ENCODE assay signal across 8 mouse cellular contexts in the genomic region with DNA sequence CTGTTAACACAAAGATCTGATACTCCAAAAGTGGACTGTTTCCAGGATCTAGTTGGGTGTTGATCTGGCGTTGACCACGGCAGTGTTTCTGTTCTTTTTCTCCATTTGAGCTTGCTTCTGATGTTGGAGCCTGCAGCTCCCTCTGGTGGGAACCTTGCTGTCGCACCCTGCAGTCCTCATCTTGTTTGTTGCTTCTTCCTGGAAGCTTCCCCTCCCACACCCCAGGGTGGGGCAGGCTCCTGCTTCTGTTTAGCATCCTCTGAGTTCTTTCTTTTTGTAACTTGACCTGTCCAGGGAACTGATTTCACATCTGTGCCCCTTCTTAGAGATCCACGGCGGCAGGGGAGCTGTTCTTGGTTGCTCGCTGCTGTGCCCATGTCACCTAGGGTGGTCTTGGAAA. TPM values are rescaled to one million over a fixed set of nuclear protein-coding genes. Genes with fewer than 3 reads are reported as not detected.
DNase-seq lines count a peak whose midpoint lies in the region; ATAC-seq and TF ChIP-seq lines count a peak whose summit lies in the region.

No protein-coding gene starts in this region.

- H3K9ac ChIP-seq in midbrain, postnatal 0 days (replicated peaks; ENCODE audit: low read length, poor library complexity, severe bottlenecking): no peak overlapping the region
- no peak overlapping the region for H3K9ac ChIP-seq in midbrain, embryonic 11.5 days (ENCODE audit: low read length)
- no peak overlapping the region for H3K9ac ChIP-seq in kidney, embryonic 15.5 days
- H3K9ac ChIP-seq in liver, adult 2 months (ENCODE audit: low read depth, low read length): no peak overlapping the region

- H3K4me1 ChIP-seq in midbrain, postnatal 0 days (ENCODE audit: insufficient read depth, low read length): no peaks in the 10 kb centered on the region
- no peaks in the 10 kb centered on the region for H3K4me1 ChIP-seq in midbrain, embryonic 11.5 days (ENCODE audit: control insufficient read depth, insufficient read depth, low read length)
- peaks cover 5% of the 10 kb centered on the region; the same call in 1 of the 2 replicates for H3K4me1 ChIP-seq in embryonic fibroblast, embryonic 13.5 days (ENCODE audit: control insufficient read depth, insufficient read depth, low read length)
- H3K4me1 ChIP-seq in kidney, embryonic 15.5 days: no peaks in the 10 kb centered on the region
- H3K4me1 ChIP-seq in liver, adult 2 months (ENCODE audit: control insufficient read depth, insufficient read depth, low read length): no peaks in the 10 kb centered on the region

- WGBS in midbrain, postnatal 0 days: 31% methylated on average over 6 of the region's 6 CpGs
- 33% methylated on average over 6 of the region's 6 CpGs for WGBS in midbrain, embryonic 11.5 days
- 20% methylated on average over 6 of the region's 6 CpGs for WGBS in kidney, embryonic 15.5 days
- WGBS in liver, adult 2 months: 24% methylated on average over 6 of the region's 6 CpGs

- H3K4me2 ChIP-seq in midbrain, postnatal 0 days (ENCODE audit: low read depth, low read length, poor library complexity, severe bottlenecking): no peak overlapping the region
- no peak overlapping the region for H3K4me2 ChIP-seq in midbrain, embryonic 11.5 days
- H3K4me2 ChIP-seq in kidney, embryonic 15.5 days: no peak overlapping the region

- peak; percentile 73 for TF ChIP-seq CTCF in midbrain, postnatal 0 days (IDR thresholded peaks at IDR 0.05)
- TF ChIP-seq CTCF in embryonic fibroblast, embryonic 13.5 days (IDR thresholded peaks at IDR 0.05; ENCODE audit: borderline replicate concordance, insufficient read depth, low read length): peak; percentile 56; the same call in 1 of the 2 replicates
- peak; percentile 82 for TF ChIP-seq CTCF in liver, adult 2 months (IDR thresholded peaks at IDR 0.05; ENCODE audit: low read depth, low read length)

- H3K27me3 ChIP-seq in midbrain, postnatal 0 days (ENCODE audit: insufficient read depth, low read length): no peaks in the 10 kb centered on the region
- H3K27me3 ChIP-seq in midbrain, embryonic 11.5 days (ENCODE audit: control insufficient read depth, insufficient read depth, low read length): no peaks in the 10 kb centered on the region
- H3K27me3 ChIP-seq in kidney, embryonic 15.5 days: no peaks in the 10 kb centered on the region
- no peaks in the 10 kb centered on the region for H3K27me3 ChIP-seq in liver, adult 2 months (ENCODE audit: control insufficient read depth, insufficient read depth, low read length)

- no peak overlapping the region for H3K27ac ChIP-seq in midbrain, postnatal 0 days (ENCODE audit: low read depth, low read length)
- H3K27ac ChIP-seq in midbrain, embryonic 11.5 days (ENCODE audit: low read depth, low read length): no peak overlapping the region
- H3K27ac ChIP-seq in embryonic fibroblast, embryonic 13.5 days (ENCODE audit: insufficient read depth, low read length): no peak overlapping the region
- no peak overlapping the region for H3K27ac ChIP-seq in kidney, embryonic 15.5 days
- no peak overlapping the region for H3K27ac ChIP-seq in liver, adult 2 months (replicated peaks; ENCODE audit: insufficient read depth, low read depth, low read length)

- H3K9me3 ChIP-seq in midbrain, postnatal 0 days (ENCODE audit: low read length): no peaks in the 10 kb centered on the region
- no peaks in the 10 kb centered on the region for H3K9me3 ChIP-seq in midbrain, embryonic 11.5 days (ENCODE audit: control insufficient read depth, low read length)
- H3K9me3 ChIP-seq in kidney, embryonic 15.5 days (replicated peaks): 0 out of 2 replicates have a peak, but pooled peaks cover 4% of the 10 kb centered on the region

- no peak for TF ChIP-seq POLR2A in embryonic fibroblast, embryonic 13.5 days (IDR thresholded peaks at IDR 0.05; ENCODE audit: low read depth, low read length)
- TF ChIP-seq POLR2A in liver, adult 2 months (IDR thresholded peaks at IDR 0.05; ENCODE audit: extremely low read depth, insufficient read depth, low read length): no peak

- no peaks in the 10 kb centered on the region for H3K79me2 ChIP-seq in liver, adult 2 months (ENCODE audit: control insufficient read depth, insufficient read depth, low read length)

- H3K4me3 ChIP-seq in midbrain, postnatal 0 days (ENCODE audit: low read depth, low read length): no peak overlapping the region
- H3K4me3 ChIP-seq in midbrain, embryonic 11.5 days (ENCODE audit: low read depth, low read length): no peak overlapping the region
- no peak overlapping the region for H3K4me3 ChIP-seq in embryonic fibroblast, embryonic 13.5 days (ENCODE audit: insufficient read depth, low read length)
- no peak overlapping the region for H3K4me3 ChIP-seq in kidney, embryonic 15.5 days (replicated peaks)
- no peak overlapping the region for H3K4me3 ChIP-seq in liver, adult 2 months (ENCODE audit: insufficient read depth, low read depth, low read length)

- ATAC-seq in midbrain, postnatal 0 days (ENCODE audit: low FRiP score): no peak
- no peak for ATAC-seq in midbrain, embryonic 11.5 days (ENCODE audit: low FRiP score)
- ATAC-seq in kidney, embryonic 15.5 days (replicated peaks; ENCODE audit: low FRiP score): 0 out of 2 replicates have a peak, but pooled peaks have one; percentile 46

- DNase-seq in midbrain, postnatal 0 days (ENCODE audit: low spot score): peak; percentile 49
- DNase-seq in midbrain, embryonic 11.5 days (ENCODE audit: low spot score, missing footprints): no peak
- DNase-seq in adrenal gland, adult 2 months: peak; percentile 30
- peak; percentile 51 for DNase-seq in liver, adult 2 months (ENCODE audit: extremely low read depth, low read depth, low spot score)
- DNase-seq in right cerebral cortex, adult 2 months (ENCODE audit: low spot score in 2 of 2): peak; percentile 75 to 80
- peak; percentile 29 for DNase-seq in yolk sac, embryonic 10.5 days (ENCODE audit: low spot score)

- no peaks in the 10 kb centered on the region for H3K36me3 ChIP-seq in midbrain, postnatal 0 days (ENCODE audit: insufficient read depth, low read length)
- H3K36me3 ChIP-seq in midbrain, embryonic 11.5 days (ENCODE audit: control insufficient read depth, insufficient read depth, low read length): no peaks in the 10 kb centered on the region
- no peaks in the 10 kb centered on the region for H3K36me3 ChIP-seq in kidney, embryonic 15.5 days
- no peaks in the 10 kb centered on the region for H3K36me3 ChIP-seq in liver, adult 2 months (ENCODE audit: control insufficient read depth, insufficient read depth, low read length)

RNA-seq across cellular contexts. Expression of gene Acpp, which starts 35.7 kb away (rescaled TPM):
- 1.3 and 2.4 TPM in 2 replicates for total RNA-seq in midbrain, postnatal 0 days (2014; rRNA removed)
- 0.53 TPM in 2 replicates for polyA plus RNA-seq in midbrain, postnatal 0 days (2015; fragmentation: Nextera tagmentation; extraction: Ambion mirVana)
- 0.11 TPM in 1 of 2 replicates, not detected in the other for polyA plus RNA-seq in midbrain, embryonic 11.5 days (2014; fragmentation: Nextera tagmentation; extraction: Ambion mirVana)
- total RNA-seq in adrenal gland, adult 2 months (2021): 10 to 100 TPM in 1 of 2 experiments, under 1 TPM in 1; 0.55 to 18.2 TPM
- polyA plus RNA-seq in adrenal gland, adult 2 months (2012; rRNA removed): 9.6 and 16.8 TPM in 2 replicates
- polyA plus RNA-seq in embryonic fibroblast, embryonic 13.5 days (2011; ENCODE audit: insufficient read length, low read depth, missing spikeins): 0.84 and 1.2 TPM in 2 replicates
- 1.7 and 2.2 TPM in 2 replicates for polyA plus RNA-seq in kidney, embryonic 15.5 days (2015; fragmentation: Nextera tagmentation; extraction: Ambion mirVana)
- 1.7 and 3.0 TPM in 2 replicates for total RNA-seq in liver, adult 2 months (2014; rRNA removed)
- polyA plus RNA-seq in liver, adult 2 months (2012; rRNA removed): 3.4 and 4.5 TPM in 2 replicates
